Mouse (Mus musculus) CD4-positive helper T cell, adult 2 months (primary cell): ENCODE data around the gene Lpar1.
"Not testable (repeated sequence)": the region's sequence is repeated elsewhere in the genome, so short reads cannot be mapped to it uniquely, and the experiment has no call there.

Experiments
- DNase-seq: peaks from one replicate; pipeline ENCODE4 v3.0.0-alpha.2; 2012; ENCODE audit warnings: low read depth, missing footprints, low spot score

Gene Lpar1

DNA sequence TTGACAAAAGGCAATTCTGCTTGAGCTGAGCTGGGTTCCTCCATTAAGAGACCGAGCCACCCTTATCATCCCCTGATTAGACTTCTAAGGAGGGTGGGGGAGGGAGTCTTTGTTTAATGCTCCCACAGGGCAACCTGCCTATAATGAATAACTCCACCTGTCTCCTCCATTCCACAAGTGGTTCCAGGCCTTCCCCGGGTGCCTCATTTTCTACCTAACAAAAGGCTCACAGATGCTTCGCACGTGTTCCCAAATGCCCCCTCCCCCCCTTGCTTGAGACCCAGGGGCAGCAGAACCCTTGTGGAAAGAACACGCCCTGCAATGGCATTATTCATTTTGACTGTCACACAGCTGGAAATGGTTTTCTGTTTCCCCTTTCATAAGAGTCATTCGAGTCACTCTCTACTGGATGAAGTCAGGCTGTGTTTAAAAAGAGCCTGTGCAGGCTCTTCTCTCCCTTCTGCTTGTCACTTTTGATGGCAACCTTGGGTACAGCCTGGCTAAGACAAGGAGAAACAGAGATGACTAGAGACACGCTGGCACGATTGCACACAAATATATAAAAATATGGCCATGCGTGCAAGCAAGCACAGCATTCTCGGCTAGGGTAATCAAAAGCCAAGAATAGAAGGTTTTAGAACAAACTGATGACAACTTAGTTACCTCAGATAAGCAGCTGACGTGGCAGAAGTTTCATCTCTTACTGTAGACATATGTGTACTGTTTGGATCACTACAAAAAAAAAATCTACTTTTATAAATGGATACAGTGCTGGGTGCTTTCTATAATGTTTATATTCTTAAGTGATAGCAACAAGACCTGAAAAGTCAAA is 7.0 kb downstream of the Lpar1 start:
- no peak for DNase-seq

DNA sequence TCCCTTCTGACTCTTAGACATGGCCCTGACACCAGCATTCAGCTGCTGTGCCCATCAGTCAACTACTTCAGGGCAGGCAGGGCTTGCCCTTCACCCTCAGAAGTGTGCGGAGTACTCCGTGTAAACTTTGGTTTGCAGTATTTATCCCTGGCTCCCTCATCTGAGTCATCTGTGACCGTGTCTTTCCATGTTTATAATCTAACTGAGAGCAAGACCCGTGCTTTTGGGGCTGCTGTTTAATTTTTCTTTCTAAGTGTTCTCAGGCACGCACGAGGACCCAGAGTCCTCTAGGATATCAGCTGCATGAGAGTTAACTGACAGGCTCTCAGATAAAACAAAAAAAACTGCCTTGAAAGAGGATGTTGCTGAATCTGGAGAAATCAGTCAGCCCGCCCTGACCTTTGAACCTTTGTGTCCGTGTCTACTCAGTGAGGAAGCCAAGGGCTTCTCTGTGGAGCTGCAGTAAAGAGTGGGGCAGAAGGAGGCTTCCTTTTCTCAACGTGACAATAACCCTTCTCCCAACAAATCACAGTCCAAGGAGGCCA is 7.7 kb downstream of the Lpar1 start:
- no peak for DNase-seq

DNA sequence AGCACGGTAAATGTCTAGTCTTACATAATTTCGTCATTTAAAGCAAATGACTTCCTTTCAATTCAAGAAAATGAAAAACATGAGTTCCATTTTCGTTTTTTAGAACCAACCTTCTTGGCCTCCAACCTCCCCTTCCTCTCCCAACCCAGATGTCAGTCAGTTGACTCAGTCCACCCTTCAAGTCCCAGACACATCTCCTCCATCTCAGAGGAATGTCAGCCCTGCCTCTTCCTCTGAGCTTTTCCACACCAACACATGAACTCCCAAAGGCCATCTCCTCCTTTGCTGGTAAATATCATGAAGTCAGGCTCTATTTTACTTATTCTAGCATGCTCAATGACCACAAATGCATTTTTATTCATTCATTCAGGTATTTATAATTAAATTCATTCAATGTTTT is 10.5 kb downstream of the Lpar1 start:
- DNase-seq, result no peak

- DNase-seq, result not testable (repeated sequence)
These were observed 11.0 kb downstream of the Lpar1 start for GRCm38 (mm10) chr4:58542656-58543055.

DNA sequence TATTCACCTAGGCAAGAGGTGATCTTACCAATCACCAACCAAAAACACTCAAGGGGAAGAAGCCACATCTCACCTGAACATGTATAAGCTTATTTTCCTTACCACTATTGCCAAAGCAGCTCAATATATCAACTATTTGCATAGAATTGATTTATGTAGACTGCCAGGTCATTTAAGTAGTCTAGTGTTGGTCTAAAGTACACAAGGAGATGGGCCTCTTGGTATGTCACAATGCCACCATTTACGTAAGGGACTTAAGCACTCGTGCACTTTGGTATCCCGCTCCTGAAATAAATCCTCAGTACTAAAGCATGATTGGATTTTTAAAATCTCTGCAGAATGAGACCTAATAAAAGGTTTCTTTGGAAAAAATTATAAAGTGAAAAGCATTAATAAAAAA is 12.9 kb downstream of the Lpar1 start:
- no peak for DNase-seq

DNA sequence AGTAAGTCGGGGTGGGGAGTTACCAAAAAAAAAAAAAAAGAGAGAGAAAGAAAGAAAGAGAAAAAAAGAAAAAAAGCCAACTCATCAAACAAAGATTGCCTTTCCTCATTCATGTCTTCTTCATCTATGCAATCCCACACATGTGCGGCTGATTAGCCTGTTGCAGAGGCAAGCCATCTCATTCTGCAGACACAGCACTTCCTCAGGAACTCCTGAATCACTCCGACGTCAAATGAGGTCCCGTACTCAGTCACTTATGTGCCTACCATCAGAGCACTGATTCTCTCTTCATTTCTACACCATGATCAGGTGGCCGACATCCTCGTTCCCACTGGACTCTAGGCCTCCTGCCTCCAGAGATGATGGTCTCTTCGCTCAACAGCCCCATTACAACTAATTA is 13.3 kb downstream of the Lpar1 start:
- no peak for DNase-seq

GRCm38 (mm10) chr4:58538696-58539095 is 15.0 kb downstream of the Lpar1 start:
- DNase-seq, result no peak

- DNase-seq, result no peak
These were observed 17.9 kb downstream of the Lpar1 start for GRCm38 (mm10) chr4:58535754-58536153.

GRCm38 (mm10) chr4:58534726-58535350 is 18.9 kb downstream of the Lpar1 start:
- no peak for DNase-seq

- no peak for DNase-seq
These were observed 19.5 kb downstream of the Lpar1 start for GRCm38 (mm10) chr4:58534141-58534571.

GRCm38 (mm10) chr4:58533519-58533918 is 20.2 kb downstream of the Lpar1 start:
- no peak for DNase-seq

- DNase-seq, result no peak
These were observed 21.4 kb downstream of the Lpar1 start for GRCm38 (mm10) chr4:58532326-58532725.

DNA sequence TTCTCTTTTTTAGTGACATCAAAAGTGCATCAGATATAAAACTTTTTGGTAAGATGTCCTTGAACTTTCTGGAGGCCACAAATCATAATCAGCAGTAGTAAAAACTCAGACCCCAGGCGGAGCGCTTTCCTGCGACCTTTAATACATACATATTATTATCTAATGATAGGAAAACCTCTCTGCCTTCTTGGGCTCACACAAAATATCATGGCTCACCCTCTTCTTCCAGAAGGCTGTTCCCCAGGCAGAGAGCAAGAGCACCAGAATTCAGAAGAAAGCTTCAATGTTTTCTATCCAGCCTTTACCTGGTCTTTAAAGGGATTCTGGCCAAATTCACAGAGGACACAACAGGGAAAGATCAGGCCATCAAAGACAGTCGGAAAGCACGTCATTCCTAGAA is 23.0 kb downstream of the Lpar1 start:
- no peak for DNase-seq

DNA sequence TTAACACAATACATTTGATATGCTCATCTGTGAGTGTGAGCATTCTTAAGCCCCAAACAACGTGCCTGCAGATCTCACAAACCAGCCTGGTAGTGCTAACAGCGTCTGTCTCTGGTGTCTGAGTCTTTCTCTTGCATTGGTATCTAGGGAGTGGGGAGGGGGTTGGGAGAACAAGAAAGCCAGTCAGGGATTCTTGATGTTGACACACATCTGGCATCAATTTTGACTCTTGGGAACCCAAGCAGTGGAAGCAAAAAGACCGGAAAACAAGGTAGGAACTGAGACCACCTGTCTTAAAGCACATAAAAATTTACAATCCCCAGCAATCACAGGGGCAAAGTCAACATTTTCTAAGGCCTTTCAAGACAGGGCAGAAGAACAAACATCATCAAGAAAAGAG is 23.4 kb downstream of the Lpar1 start:
- no peak for DNase-seq

- no peak for DNase-seq
These were observed 25.8 kb downstream of the Lpar1 start for GRCm38 (mm10) chr4:58527852-58528251.

GRCm38 (mm10) chr4:58521137-58521536 is 32.6 kb downstream of the Lpar1 start:
- DNase-seq, result no peak

DNA sequence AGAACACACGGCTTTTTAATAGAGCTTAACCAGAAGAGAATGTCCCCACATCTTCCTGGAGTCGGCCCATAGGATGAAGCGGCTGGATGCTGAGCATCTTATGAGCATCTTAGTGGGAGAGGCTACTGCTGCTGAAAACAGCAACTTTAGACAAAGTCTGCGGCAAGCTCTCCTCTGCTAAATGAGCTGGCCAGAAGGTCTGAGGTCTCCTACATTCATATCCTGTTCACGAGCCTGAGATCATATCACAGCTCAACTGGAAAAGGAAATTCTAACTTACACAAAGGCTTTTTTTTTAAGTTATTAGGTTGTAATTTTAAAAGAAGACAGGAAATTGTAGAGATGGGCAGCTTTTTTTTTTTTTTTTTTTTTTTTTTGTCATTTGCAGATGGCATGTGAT is 33.2 kb downstream of the Lpar1 start:
- no peak for DNase-seq

GRCm38 (mm10) chr4:58519891-58520290 is 33.8 kb downstream of the Lpar1 start:
- DNase-seq, result no peak

DNA sequence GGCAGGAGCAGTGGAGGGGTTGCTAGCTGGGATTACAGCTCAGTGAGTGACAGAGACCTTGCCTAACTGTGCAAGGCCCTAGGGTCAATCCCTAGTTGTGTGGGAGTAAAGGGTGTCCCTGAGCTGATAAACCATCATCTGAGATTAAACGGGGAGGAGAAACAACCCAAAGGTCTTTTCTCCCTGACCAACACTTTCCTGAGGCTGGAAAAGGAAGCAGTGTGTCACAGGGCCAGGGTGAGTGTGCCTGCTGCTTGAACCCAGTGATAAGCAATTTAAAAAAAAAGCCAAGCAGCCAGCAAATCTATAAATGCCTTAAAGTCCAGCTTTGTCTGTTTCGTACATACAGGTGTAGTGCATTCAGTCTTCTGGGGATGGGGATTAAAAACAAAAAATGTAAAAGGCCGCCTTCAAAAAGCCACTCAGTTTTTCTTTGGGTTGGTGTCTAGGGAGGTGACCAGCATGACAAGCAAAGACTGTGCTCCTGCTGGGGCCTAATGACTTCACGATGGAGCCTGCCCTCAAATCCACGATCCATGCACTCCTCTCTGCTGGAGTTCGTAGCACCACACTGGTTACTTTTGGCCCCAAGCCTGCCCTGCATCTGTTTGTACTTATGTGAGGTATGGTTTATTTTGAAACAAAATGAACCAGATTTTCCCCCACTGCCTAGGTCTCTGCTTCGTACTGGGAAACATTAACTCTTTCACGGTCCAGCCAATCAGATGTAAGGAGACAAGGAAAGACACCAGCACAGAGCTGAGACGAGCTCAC is 35.3 kb downstream of the Lpar1 start:
- no peak for DNase-seq

GRCm38 (mm10) chr4:58516810-58517209 is 36.9 kb downstream of the Lpar1 start:
- DNase-seq, result no peak

DNA sequence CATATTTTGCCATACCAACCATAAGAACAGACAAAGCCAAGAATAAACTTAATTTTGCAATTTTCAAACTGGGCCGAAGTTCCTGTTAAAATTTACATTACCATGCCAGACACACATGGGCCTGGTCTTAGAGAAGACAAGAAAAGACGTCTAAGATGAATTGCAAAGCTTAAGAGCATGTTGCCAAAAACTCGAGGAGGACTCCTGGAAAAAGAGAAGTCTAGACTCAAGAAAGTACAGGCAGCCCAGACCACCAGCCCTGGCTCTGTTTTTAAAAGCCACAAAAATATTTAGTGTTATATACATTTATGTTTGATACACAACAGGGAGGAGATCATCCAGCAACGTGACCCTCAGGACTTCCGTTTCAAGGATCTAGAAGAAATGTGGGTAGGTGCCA is 37.5 kb downstream of the Lpar1 start:
- DNase-seq, result no peak

- no peak for DNase-seq
These were observed 42.1 kb downstream of the Lpar1 start for GRCm38 (mm10) chr4:58511554-58511953.
